Mouse (Mus musculus) MEL-GATA-1-ER (cell line): ENCODE results near the gene Zfp324.
A peak's percentile ranks its signal among the peaks of the same experiment; 100 is the strongest.

Experiments used
- DNase-seq: peaks from one replicate; pipeline ENCODE4 v3.0.0-alpha.2; 2012; ENCODE audit warnings: low read depth; ENCODE audit errors: extremely low read depth

The Zfp324 gene

DNA sequence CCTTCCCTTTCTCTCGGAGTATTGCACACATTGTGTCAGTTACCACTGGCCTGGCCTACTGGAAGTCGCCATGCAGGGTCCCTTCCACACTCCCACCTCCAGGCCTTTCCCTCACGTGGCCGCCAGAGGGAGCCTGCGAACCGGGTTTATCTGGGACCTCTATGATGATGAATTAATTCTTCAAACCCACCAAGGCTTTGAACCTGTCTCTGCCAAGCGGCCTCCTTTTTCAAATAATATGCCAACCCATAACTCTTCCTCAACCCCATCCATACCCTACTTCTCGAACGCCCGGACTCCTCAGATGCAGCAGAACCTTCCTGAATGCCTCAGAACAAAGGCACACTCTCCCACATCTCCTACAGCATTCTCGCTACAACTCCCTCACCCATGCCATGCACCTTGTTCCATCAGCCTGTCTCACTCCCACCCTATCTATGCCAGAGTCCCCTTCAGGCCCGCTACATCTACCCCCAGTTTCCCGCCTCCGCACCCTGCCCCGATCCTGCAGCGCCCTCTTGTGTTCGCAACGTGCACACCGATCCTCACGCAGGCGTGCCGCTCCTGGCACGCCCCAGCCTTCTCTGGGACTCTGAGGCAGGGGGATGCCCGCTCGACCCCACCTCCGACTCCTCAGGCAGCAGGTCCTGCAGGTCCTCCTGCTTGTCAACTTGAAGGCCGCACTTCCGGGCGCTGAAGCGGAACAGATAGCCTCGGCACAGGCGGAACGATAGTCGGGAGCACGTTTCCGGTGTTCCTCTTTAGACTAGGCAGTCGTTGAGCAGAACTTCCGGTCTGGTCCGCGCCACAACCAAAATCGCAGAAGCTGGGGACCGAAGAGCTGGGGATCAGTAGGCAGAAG, 43.7 kb downstream of the Zfp324 start:
- DNase-seq: peak; percentile 98

DNA sequence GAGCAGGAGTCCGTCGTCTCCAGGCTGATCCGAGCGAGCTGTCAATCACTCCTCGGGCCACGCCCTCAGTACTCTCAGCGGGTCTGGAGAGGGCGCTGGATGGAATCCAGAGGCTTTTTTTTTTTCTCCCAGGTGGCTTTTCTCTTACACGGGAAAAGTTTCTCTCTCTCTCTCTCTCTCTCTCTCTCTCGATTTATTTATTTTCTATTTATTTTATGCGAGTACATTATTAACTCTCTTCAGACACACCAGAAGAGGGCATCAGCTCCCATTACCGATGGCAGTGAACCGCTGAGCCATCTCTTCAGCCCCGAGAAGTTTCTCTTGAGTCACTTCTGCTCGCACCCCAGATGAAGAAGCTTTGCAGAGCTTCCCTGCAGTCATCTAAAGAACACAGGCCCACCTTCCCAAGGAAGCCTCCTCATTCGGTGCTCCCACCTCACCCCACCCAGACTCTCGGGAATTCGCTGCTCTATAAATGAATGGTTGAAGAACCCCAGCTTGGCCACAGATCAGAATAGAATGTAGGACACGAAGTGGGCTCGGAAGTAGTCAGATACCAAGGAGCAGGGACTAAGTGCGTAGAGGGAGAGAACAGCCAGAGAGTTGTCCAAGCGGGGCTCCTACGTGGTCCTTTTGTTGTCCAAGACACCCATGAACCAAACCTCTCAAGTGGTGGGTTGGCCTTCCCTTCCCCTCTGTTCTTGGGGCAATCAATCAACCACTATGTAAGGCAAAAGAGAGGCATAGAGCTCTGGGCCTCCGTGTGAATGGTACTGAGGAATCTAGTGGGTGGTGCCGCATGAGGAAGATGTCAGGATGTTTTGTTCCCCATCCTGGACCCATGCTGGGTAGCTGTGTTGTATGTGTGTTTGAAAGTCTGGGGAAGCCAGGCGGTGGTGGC, 44.6 kb downstream of the Zfp324 start, which contains the start of gene Zbtb45:
Gene Zbtb45 (minus strand): TSS at position 30 of the 904 bp plus-strand sequence.
- DNase-seq: no peak

DNA sequence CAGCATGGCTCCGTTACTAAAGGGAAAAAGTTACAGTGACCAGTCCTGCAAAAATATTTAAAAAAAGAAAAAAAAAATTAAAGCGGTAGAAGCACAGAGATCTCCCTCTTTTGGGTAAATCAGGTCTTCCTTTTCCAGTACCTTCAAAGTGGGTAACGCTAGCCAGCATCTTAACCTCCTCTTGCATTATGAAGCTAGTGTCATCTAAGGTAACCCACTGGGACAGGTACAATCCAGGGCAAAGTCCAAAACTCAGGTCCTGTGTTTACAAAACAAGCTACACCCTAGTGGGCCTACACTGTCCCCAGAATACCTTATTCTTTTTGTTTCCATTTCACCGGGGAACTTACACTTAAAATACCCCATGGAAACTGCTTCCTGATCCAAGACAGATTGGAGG, 48.0 kb downstream of the Zfp324 start:
- no peak for DNase-seq

DNA sequence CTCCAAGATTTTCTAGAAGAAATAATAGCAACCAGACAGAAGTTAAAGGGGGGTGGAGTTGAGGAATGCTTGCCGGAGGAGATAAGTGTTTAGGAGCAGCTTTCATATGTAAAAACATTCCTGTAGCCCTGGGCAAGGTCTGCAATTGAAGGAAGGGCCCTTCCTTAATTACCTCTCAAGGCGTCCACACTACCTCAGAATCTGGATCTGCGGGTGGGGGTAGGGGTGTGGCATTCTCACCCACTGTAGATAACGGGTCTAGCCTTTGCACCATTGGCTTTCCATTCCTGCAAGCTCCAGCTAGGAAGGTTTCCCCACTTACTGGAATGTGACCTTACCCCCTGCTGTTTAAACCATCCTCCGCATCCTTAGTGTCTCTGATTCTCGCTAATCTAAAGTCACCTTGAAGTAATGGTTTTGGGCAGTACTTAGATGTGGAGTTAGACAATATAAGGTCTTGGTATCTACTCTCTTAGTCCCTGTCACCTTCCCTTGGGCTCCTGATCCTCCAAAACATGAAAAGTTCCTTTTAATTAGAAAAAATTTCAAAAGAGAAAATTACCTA, 48.7 kb downstream of the Zfp324 start:
- DNase-seq: no peak

DNA sequence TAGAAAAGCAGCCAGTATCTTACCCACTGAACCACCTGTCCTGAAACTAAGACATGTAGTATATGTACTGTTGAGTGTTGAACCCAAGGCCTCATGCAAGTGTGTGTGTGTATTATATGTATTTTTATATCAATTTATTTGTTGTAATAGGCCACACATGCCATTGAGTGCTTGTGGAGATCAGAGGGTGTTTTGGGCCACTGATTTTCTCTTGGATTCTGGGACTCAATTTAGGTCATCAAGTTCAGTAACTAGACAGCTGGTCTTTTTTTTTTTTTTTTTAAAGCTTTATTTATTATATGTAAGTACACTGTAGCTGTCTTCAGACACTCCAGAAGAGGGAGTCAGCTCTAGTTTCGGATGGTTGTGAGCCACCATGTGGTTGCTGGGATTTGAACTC, 49.6 kb downstream of the Zfp324 start:
- DNase-seq: no peak

DNA sequence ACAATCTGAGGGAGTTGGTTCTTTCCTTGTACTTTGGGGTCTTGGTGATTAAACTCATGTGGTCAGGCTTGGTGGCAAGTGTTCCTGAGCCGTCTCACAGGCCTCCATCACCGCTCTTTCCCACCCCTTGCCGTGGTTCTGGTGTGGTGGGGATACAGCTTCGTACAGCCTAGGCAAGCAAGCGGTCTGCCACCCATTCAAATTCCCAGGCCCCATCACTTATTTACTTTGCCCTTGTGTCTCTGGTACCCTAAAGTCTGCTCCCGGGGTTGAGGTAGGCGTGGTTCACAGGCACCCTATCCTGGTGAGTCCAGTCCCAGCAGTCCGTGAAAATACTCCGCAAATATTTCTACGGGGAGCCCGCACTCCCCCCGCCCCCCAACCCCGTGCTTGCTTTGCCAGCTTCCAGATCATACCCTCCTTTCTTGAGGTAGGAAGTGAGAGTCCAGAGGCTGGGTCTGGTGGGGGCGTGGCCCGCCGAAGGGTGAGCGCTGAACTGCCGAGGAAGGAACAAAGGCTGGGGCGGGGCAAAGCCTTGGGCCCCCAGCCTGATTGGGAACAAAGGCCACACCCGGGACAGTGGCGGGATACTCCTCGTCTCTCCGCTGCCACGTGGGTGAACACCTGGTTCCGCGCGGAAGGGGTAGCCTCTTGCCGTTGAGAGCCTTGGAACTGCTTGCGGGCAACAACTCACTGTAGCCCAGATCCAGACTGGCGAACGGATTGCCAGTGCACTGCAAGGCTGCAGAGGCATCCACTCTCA, 57.3 kb downstream of the Zfp324 start:
- peak; percentile 81 for DNase-seq
